In the genomic region with DNA sequence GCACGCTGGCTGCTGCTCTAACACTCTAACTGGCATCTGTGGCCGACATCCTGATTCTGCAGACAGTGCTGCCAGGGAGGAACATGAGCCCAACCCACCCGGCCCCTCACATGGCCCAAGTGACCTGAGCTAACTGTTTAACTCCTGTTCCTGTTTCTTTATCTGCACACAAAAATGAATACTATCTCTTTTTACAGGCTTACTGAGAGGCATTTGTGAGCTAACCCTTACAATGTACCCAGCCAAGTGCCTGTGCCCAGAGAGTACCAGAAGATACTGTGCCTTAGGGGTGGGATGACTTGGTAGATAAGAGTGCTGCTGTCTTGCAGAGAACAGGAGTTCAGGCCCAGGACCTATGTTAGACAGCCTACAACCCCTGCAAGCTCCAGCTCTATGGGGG, we compare ENCODE assay signal across 29 mouse cellular contexts. TPM values are rescaled to one million over a fixed set of nuclear protein-coding genes. Genes with fewer than 3 reads are reported as not detected.
DNase-seq lines count a peak whose midpoint lies in the region; ATAC-seq and TF ChIP-seq lines count a peak whose summit lies in the region.
"Had no signal": no experiment of that assay in that cellular context is flagged by ENCODE, and none has a peak within 500 bp of the region (broad histone marks: within the 10 kb centered on the region; RNA-seq: fewer than 3 reads in every experiment).

No protein-coding gene starts in this region.

- 71% methylated on average over 3 of the region's 3 CpGs for WGBS in liver, embryonic 11.5 days
- 46% methylated on average over 3 of the region's 3 CpGs for WGBS in liver, embryonic 12.5 days (ENCODE audit: insufficient replicate concordance)
- 90% methylated on average over 3 of the region's 3 CpGs for WGBS in hindbrain, embryonic 10.5 days

- H3K4me2 ChIP-seq in liver, embryonic 11.5 days, result no peak overlapping the region
- H3K4me2 ChIP-seq in liver, embryonic 12.5 days, result no peak overlapping the region
- H3K4me2 ChIP-seq: embryonic facial prominence, embryonic 13.5 days; forebrain, embryonic 12.5 days; heart, embryonic 15.5 days; hindbrain, embryonic 15.5 days; intestine, embryonic 15.5 days had no signal

- no peak overlapping the region for H3K27ac ChIP-seq in liver, embryonic 11.5 days (ENCODE audit: low read depth, low read length)
- peak overlapping the region; percentile 78; the same call in 1 of the 2 replicates for H3K27ac ChIP-seq in ES-E14 (ENCODE audit: insufficient read depth, low read depth, low read length, poor library complexity, severe bottlenecking)
- 0 out of 2 replicates have a peak overlapping the region, but pooled peaks have one; percentile 13 for H3K27ac ChIP-seq in liver, embryonic 12.5 days
- H3K27ac ChIP-seq in hindbrain, embryonic 10.5 days, result no peak overlapping the region
- H3K27ac ChIP-seq: embryonic facial prominence, embryonic 13.5 days; forebrain, embryonic 12.5 days; heart, embryonic 15.5 days; hindbrain, embryonic 15.5 days; intestine, embryonic 15.5 days; layer of hippocampus, adult 2 months; limb, embryonic 10.5 days; stomach, postnatal 0 days had no signal

- no peaks in the 10 kb centered on the region for H3K9me3 ChIP-seq in liver, embryonic 11.5 days (ENCODE audit: control insufficient read depth, low read length)
- H3K9me3 ChIP-seq in ES-E14 (ENCODE audit: control insufficient read depth, insufficient read depth, low read depth, low read length), result no peaks in the 10 kb centered on the region
- no peaks in the 10 kb centered on the region for H3K9me3 ChIP-seq in liver, embryonic 12.5 days (replicated peaks)
- H3K9me3 ChIP-seq in hindbrain, embryonic 10.5 days, result no peaks in the 10 kb centered on the region
- H3K9me3 ChIP-seq: embryonic facial prominence, embryonic 13.5 days; forebrain, embryonic 12.5 days; heart, embryonic 15.5 days; hindbrain, embryonic 15.5 days; intestine, embryonic 15.5 days; limb, embryonic 10.5 days had no signal

- in situ Hi-C loops in ES-E14 (cut with MboI; ENCODE audit: low sequenced_read_pairs in 2 of 2, unreplicated experiment in 2 of 2), result loop anchor here in 1 of 2 experiments (5.0 kb wide), 1 partner anchor 63 kb away; no protein-coding TSS in a partner anchor

- no peak overlapping the region for H3K9ac ChIP-seq in liver, embryonic 11.5 days (ENCODE audit: low read depth, low read length)
- H3K9ac ChIP-seq in ES-E14 (ENCODE audit: insufficient read depth, low read depth, low read length, poor library complexity, severe bottlenecking), result peak overlapping the region; percentile 18; the same call in 1 of the 2 replicates
- no peak overlapping the region for H3K9ac ChIP-seq in liver, embryonic 12.5 days
- H3K9ac ChIP-seq: embryonic facial prominence, embryonic 13.5 days; forebrain, embryonic 12.5 days; heart, embryonic 15.5 days; hindbrain, embryonic 15.5 days; intestine, embryonic 15.5 days had no signal

- H3K4me1 ChIP-seq in liver, embryonic 11.5 days (replicated peaks; ENCODE audit: control insufficient read depth, insufficient read depth, low read length), result no peaks in the 10 kb centered on the region
- peaks cover 3 to 16% of the 10 kb centered on the region in 2 experiments for H3K4me1 ChIP-seq in ES-E14 (ENCODE audit: control insufficient read depth in 2 of 2, insufficient read depth in 2 of 2, low read length in 2 of 2, poor library complexity in 1 of 2)
- H3K4me1 ChIP-seq in liver, embryonic 12.5 days, result peaks cover 12% of the 10 kb centered on the region
- H3K4me1 ChIP-seq in hindbrain, embryonic 10.5 days (replicated peaks), result no peaks in the 10 kb centered on the region
- H3K4me1 ChIP-seq: embryonic facial prominence, embryonic 13.5 days; hindbrain, embryonic 15.5 days; intestine, embryonic 15.5 days; limb, embryonic 10.5 days had no signal

- no peaks in the 10 kb centered on the region for H3K27me3 ChIP-seq in liver, embryonic 11.5 days (replicated peaks; ENCODE audit: control insufficient read depth, insufficient read depth, low read length)
- no peaks in the 10 kb centered on the region for H3K27me3 ChIP-seq in liver, embryonic 12.5 days (replicated peaks)
- no peaks in the 10 kb centered on the region for H3K27me3 ChIP-seq in hindbrain, embryonic 10.5 days (ENCODE audit: insufficient read depth, poor library complexity, severe bottlenecking)
- H3K27me3 ChIP-seq: embryonic facial prominence, embryonic 13.5 days; forebrain, embryonic 12.5 days; heart, embryonic 15.5 days; hindbrain, embryonic 15.5 days; intestine, embryonic 15.5 days had no signal

- DNase-seq in liver, embryonic 11.5 days (ENCODE audit: low spot score), result no peak
- DNase-seq in liver (no peak), ES-E14 (ENCODE audit: low read depth, low spot score) (no peak)
- DNase-seq in hindbrain, embryonic 10.5 days (ENCODE audit: low spot score), result no peak
- DNase-seq in heart, postnatal 4 days, result no peak
- DNase-seq: adrenal gland, postnatal 10 days; cerebellum, adult 2 months; cerebellum, postnatal 25 days; embryo, embryonic 11 days; heart, postnatal 36 days; kidney, adult 8-10 months; kidney, postnatal 10 days; thymus, postnatal 14 days had no signal

- H3K36me3 ChIP-seq in liver, embryonic 11.5 days (ENCODE audit: control insufficient read depth, insufficient read depth, low read length), result peaks cover 73% of the 10 kb centered on the region
- peaks cover 68% of the 10 kb centered on the region for H3K36me3 ChIP-seq in ES-E14 (ENCODE audit: control insufficient read depth, insufficient read depth, low read length, poor library complexity, severe bottlenecking)
- peaks cover 100% of the 10 kb centered on the region for H3K36me3 ChIP-seq in liver, embryonic 12.5 days
- H3K36me3 ChIP-seq in hindbrain, embryonic 10.5 days, result peaks cover 100% of the 10 kb centered on the region

- peak; percentile 73 for ATAC-seq in liver, embryonic 11.5 days (replicated peaks; ENCODE audit: low FRiP score)
- peak; percentile 79 for ATAC-seq in liver, embryonic 12.5 days
- ATAC-seq in megakaryocyte progenitor cell, adult 5-6 weeks (replicated peaks; ENCODE audit: poor library complexity), result peak; percentile 88
- ATAC-seq: activated CD4-positive, CD25-positive, alpha-beta regulatory T cell, adult 4 months; intestine, embryonic 15.5 days; lung, postnatal 0 days had no signal

- no peak overlapping the region for H3K4me3 ChIP-seq in liver, embryonic 11.5 days (ENCODE audit: low read depth, low read length)
- H3K4me3 ChIP-seq in ES-E14 (ENCODE audit: insufficient read depth in 1 of 2, low read depth in 1 of 2, low read length in 2 of 2, poor library complexity in 1 of 2, severe bottlenecking in 1 of 2), result no peak overlapping the region
- no peak overlapping the region for H3K4me3 ChIP-seq in liver, embryonic 12.5 days
- H3K4me3 ChIP-seq in hindbrain, embryonic 10.5 days, result no peak overlapping the region
- H3K4me3 ChIP-seq: embryonic facial prominence, embryonic 13.5 days; erythroblast, embryonic 14.5 days; forebrain, embryonic 12.5 days; heart, embryonic 15.5 days; hindbrain, embryonic 15.5 days; intestine, embryonic 15.5 days; layer of hippocampus, adult 2 months; limb, embryonic 10.5 days had no signal

TF ChIP-seq in ES-E14, 5 proteins besides CTCF, POLR2A, EP300 and RAD21:
- TF ChIP-seq CHD2 (IDR thresholded peaks at IDR 0.05; ENCODE audit: low read depth, low read length), result no peak
- no peak for TF ChIP-seq MAFK (IDR thresholded peaks at IDR 0.05; ENCODE audit: insufficient read depth, low read depth, low read length)
- TF ChIP-seq ZC3H11A (IDR thresholded peaks at IDR 0.05; ENCODE audit: borderline replicate concordance, low read depth, low read length), result no peak
- no peak for TF ChIP-seq HCFC1 (IDR thresholded peaks at IDR 0.05; ENCODE audit: borderline replicate concordance, insufficient read depth, low read length)
- TF ChIP-seq ZNF384 (IDR thresholded peaks at IDR 0.05; ENCODE audit: low read depth, low read length), result no peak

RNA-seq across cellular contexts. Expression of gene Slc38a8, which starts 13.4 kb away (rescaled TPM):
- polyA plus RNA-seq in liver, embryonic 11.5 days (2014; fragmentation: Nextera tagmentation; extraction: Ambion mirVana), result not detected in 2 replicates
- 0.16 and 0.85 TPM in 2 replicates for total RNA-seq in ES-E14 (2012; rRNA removed)
- not detected in 2 replicates for polyA plus RNA-seq in liver, embryonic 12.5 days (2016; fragmentation: Nextera tagmentation; extraction: Ambion mirVana)
- total RNA-seq in megakaryocyte progenitor cell, adult 5-6 weeks (2015), result not detected in 2 replicates
- total RNA-seq in megakaryocyte progenitor cell, adult 5-6 weeks (2017), result not detected in 2 replicates
- 1.4 TPM in 1 of 2 replicates, not detected in the other for polyA plus RNA-seq in hindbrain, embryonic 10.5 days (2016; fragmentation: Nextera tagmentation; extraction: Ambion mirVana)
- not detected for total RNA-seq in heart, postnatal 4 days (2021)
- total RNA-seq: adrenal gland, postnatal 10 days; gastrocnemius, adult 8-10 months; heart, postnatal 36 days; liver, adult 2 months; neutrophil, adult 5-6 weeks had no signal
- polyA plus RNA-seq: activated CD4-positive, CD25-positive, alpha-beta regulatory T cell, adult 4 months; erythroblast, embryonic 14.5 days; heart, embryonic 15.5 days; liver, adult 2 months; lung, postnatal 0 days; stomach, postnatal 0 days had no signal

RNA-seq across cellular contexts. Expression of gene Mbtps1, which starts 43.6 kb away (rescaled TPM):
- 68.6 and 73.0 TPM in 2 replicates for polyA plus RNA-seq in liver, embryonic 11.5 days (2014; fragmentation: Nextera tagmentation; extraction: Ambion mirVana)
- 167 and 198 TPM in 2 replicates for total RNA-seq in ES-E14 (2012; rRNA removed)
- polyA plus RNA-seq in liver, embryonic 12.5 days (2016; fragmentation: Nextera tagmentation; extraction: Ambion mirVana), result 45.7 and 48.8 TPM in 2 replicates
- total RNA-seq in megakaryocyte progenitor cell, adult 5-6 weeks (2015), result 36.4 and 40.2 TPM in 2 replicates
- total RNA-seq in megakaryocyte progenitor cell, adult 5-6 weeks (2017), result 38.7 and 41.3 TPM in 2 replicates
- 104 and 107 TPM in 2 replicates for polyA plus RNA-seq in hindbrain, embryonic 10.5 days (2016; fragmentation: Nextera tagmentation; extraction: Ambion mirVana)
- 10 to 100 TPM; 68.6 to 70.0 TPM for total RNA-seq in heart, postnatal 4 days (2021)

Comparison
In these comparisons a context has a peak if more than half of its experiments do, and no peak if none do; other contexts are left out.
1. H3K27ac ChIP-seq: peak in ES-E14 (single experiment) and liver, embryonic 12.5 days (single experiment); none in liver, embryonic 11.5 days (single experiment) and hindbrain, embryonic 10.5 days (single experiment).
2. Peak in every context shown above with its lines, with median percentiles within 50 percentile points of each other: ATAC-seq.